Comparison of ENCODE assay signal across 8 mouse cellular contexts in genomic region chr16:58512887-58513286, GRCm38 (mm10). TPM values are rescaled to one million over a fixed set of nuclear protein-coding genes. Genes with fewer than 3 reads are reported as not detected.
DNase-seq lines count a peak whose midpoint lies in the region; ATAC-seq and TF ChIP-seq lines count a peak whose summit lies in the region.

No protein-coding gene starts in this region.

- no peak overlapping the region for H3K9ac ChIP-seq in intestine, embryonic 14.5 days (ENCODE audit: low read length)
- H3K9ac ChIP-seq in intestine, postnatal 0 days (ENCODE audit: low read depth, low read length), result no peak overlapping the region
- no peak overlapping the region for H3K9ac ChIP-seq in intestine, embryonic 16.5 days (ENCODE audit: low read depth, low read length)
- H3K9ac ChIP-seq in midbrain, embryonic 16.5 days (ENCODE audit: low read depth, low read length), result no peak overlapping the region

- H3K4me1 ChIP-seq in intestine, embryonic 14.5 days (replicated peaks; ENCODE audit: control insufficient read depth, insufficient read depth, low read length), result peaks cover 19% of the 10 kb centered on the region
- no peaks in the 10 kb centered on the region for H3K4me1 ChIP-seq in intestine, postnatal 0 days (replicated peaks; ENCODE audit: control insufficient read depth, insufficient read depth, low read length)
- peaks cover 26% of the 10 kb centered on the region for H3K4me1 ChIP-seq in brown adipose tissue, adult 24 weeks (ENCODE audit: control insufficient read depth, insufficient read depth, insufficient read length, low read length)
- H3K4me1 ChIP-seq in intestine, embryonic 16.5 days (ENCODE audit: control insufficient read depth, insufficient read depth, low read length), result peaks cover 20% of the 10 kb centered on the region
- H3K4me1 ChIP-seq in midbrain, embryonic 16.5 days (ENCODE audit: control insufficient read depth, insufficient read depth, low read length), result peaks cover 2% of the 10 kb centered on the region; the same call in 1 of the 2 replicates

- H3K4me2 ChIP-seq in intestine, embryonic 14.5 days (ENCODE audit: low read length), result no peak overlapping the region
- H3K4me2 ChIP-seq in intestine, postnatal 0 days (replicated peaks; ENCODE audit: low read depth), result no peak overlapping the region
- H3K4me2 ChIP-seq in intestine, embryonic 16.5 days (ENCODE audit: low read depth, low read length), result no peak overlapping the region
- H3K4me2 ChIP-seq in midbrain, embryonic 16.5 days (ENCODE audit: low read length), result no peak overlapping the region

- intact Hi-C loops in left cerebral cortex, postnatal 10 days (cut with DNase I), result no loop called here

- H3K27ac ChIP-seq in intestine, embryonic 14.5 days (ENCODE audit: low read depth), result 0 out of 2 replicates have a peak overlapping the region, but pooled peaks have one; percentile 34
- no peak overlapping the region for H3K27ac ChIP-seq in intestine, postnatal 0 days (ENCODE audit: low read depth, low read length)
- H3K27ac ChIP-seq in brown adipose tissue, adult 24 weeks (replicated peaks; ENCODE audit: low read depth, low read length), result peak overlapping the region; percentile 28
- H3K27ac ChIP-seq in intestine, embryonic 16.5 days (ENCODE audit: low read length), result peak overlapping the region; percentile 57; the same call in 1 of the 2 replicates
- no peak overlapping the region; the same call in 1 of the 2 replicates for H3K27ac ChIP-seq in midbrain, embryonic 16.5 days (ENCODE audit: low read length)

- DNase-seq in intestine, embryonic 14.5 days (ENCODE audit: low spot score), result no peak
- peak; percentile 98 for DNase-seq in heart, adult 11 months
- DNase-seq in left cerebral cortex, postnatal 10 days (ENCODE audit: extremely low spot score in 1 of 2, low spot score in 2 of 2), result no peak

- H3K36me3 ChIP-seq in intestine, embryonic 14.5 days (ENCODE audit: control insufficient read depth, insufficient read depth, low read length), result no peaks in the 10 kb centered on the region
- H3K36me3 ChIP-seq in intestine, postnatal 0 days (ENCODE audit: control insufficient read depth, insufficient read depth), result no peaks in the 10 kb centered on the region
- no peaks in the 10 kb centered on the region for H3K36me3 ChIP-seq in intestine, embryonic 16.5 days (ENCODE audit: control insufficient read depth, insufficient read depth, low read length)
- no peaks in the 10 kb centered on the region for H3K36me3 ChIP-seq in midbrain, embryonic 16.5 days (ENCODE audit: control insufficient read depth, insufficient read depth, low read length)

- no peak for ATAC-seq in intestine, embryonic 14.5 days (replicated peaks; ENCODE audit: low FRiP score, low TSS enrichment, low read depth)
- ATAC-seq in intestine, postnatal 0 days, result no peak
- 0 out of 2 replicates have a peak, but pooled peaks have one; percentile 27 for ATAC-seq in intestine, embryonic 16.5 days
- peak; percentile 69 for ATAC-seq in midbrain, embryonic 16.5 days
- no peak for ATAC-seq in erythroblast, adult 5-6 weeks (replicated peaks; ENCODE audit: low FRiP score, poor library complexity, severe bottlenecking)

- WGBS in intestine, embryonic 14.5 days, result 51% methylated on average over 3 of the region's 3 CpGs
- WGBS in intestine, postnatal 0 days, result 43% methylated on average over 3 of the region's 3 CpGs
- WGBS in intestine, embryonic 16.5 days, result 61% methylated on average over 3 of the region's 3 CpGs
- WGBS in midbrain, embryonic 16.5 days, result 10% methylated on average over 3 of the region's 3 CpGs

- no peaks in the 10 kb centered on the region for H3K9me3 ChIP-seq in intestine, embryonic 14.5 days (ENCODE audit: control insufficient read depth, low read length)
- no peaks in the 10 kb centered on the region for H3K9me3 ChIP-seq in intestine, postnatal 0 days (ENCODE audit: control insufficient read depth)
- H3K9me3 ChIP-seq in intestine, embryonic 16.5 days (ENCODE audit: control insufficient read depth, low read length), result no peaks in the 10 kb centered on the region
- no peaks in the 10 kb centered on the region for H3K9me3 ChIP-seq in midbrain, embryonic 16.5 days (replicated peaks; ENCODE audit: control insufficient read depth, low read length, poor library complexity, severe bottlenecking)

- no peak overlapping the region for H3K4me3 ChIP-seq in intestine, embryonic 14.5 days (ENCODE audit: low read depth, low read length)
- no peak overlapping the region for H3K4me3 ChIP-seq in intestine, postnatal 0 days (ENCODE audit: low read depth, low read length)
- H3K4me3 ChIP-seq in brown adipose tissue, adult 24 weeks (ENCODE audit: insufficient read depth, low read depth, low read length), result no peak overlapping the region
- H3K4me3 ChIP-seq in intestine, embryonic 16.5 days (ENCODE audit: low read length), result no peak overlapping the region
- no peak overlapping the region for H3K4me3 ChIP-seq in midbrain, embryonic 16.5 days (ENCODE audit: low read depth, low read length)

- TF ChIP-seq CTCF in intestine, postnatal 0 days (IDR thresholded peaks at IDR 0.05; ENCODE audit: low read depth), result no peak

- no peaks in the 10 kb centered on the region for H3K27me3 ChIP-seq in intestine, embryonic 14.5 days (replicated peaks; ENCODE audit: control insufficient read depth, insufficient read depth, low read length)
- no peaks in the 10 kb centered on the region for H3K27me3 ChIP-seq in intestine, postnatal 0 days (replicated peaks; ENCODE audit: control insufficient read depth, insufficient read depth, low read length)
- no peaks in the 10 kb centered on the region for H3K27me3 ChIP-seq in intestine, embryonic 16.5 days (replicated peaks; ENCODE audit: control insufficient read depth, insufficient read depth, low read length)
- no peaks in the 10 kb centered on the region for H3K27me3 ChIP-seq in midbrain, embryonic 16.5 days (ENCODE audit: control insufficient read depth, insufficient read depth, low read depth, low read length)

RNA-seq across cellular contexts. Expression of gene St3gal6, which starts 11.2 kb away (rescaled TPM):
- polyA plus RNA-seq in intestine, embryonic 14.5 days (2014; fragmentation: Nextera tagmentation; extraction: Ambion mirVana), result 11.2 and 15.0 TPM in 2 replicates
- polyA plus RNA-seq in intestine, postnatal 0 days (2015; fragmentation: Nextera tagmentation; extraction: Ambion mirVana), result 32.5 and 32.6 TPM in 2 replicates
- 39.7 and 40.3 TPM in 2 replicates for polyA plus RNA-seq in brown adipose tissue, adult 24 weeks (2012; ENCODE audit: insufficient read depth, insufficient read length, missing spikeins)
- 22.5 and 23.5 TPM in 2 replicates for polyA plus RNA-seq in intestine, embryonic 16.5 days (2015; fragmentation: Nextera tagmentation; extraction: Ambion mirVana)
- polyA plus RNA-seq in midbrain, embryonic 16.5 days (2015; fragmentation: Nextera tagmentation; extraction: Ambion mirVana), result 12.6 and 13.2 TPM in 2 replicates
- 95.3 and 151 TPM in 2 replicates for total RNA-seq in erythroblast, adult 5-6 weeks (2015; ENCODE audit: low replicate concordance)
- 155 and 194 TPM in 2 replicates for total RNA-seq in erythroblast, adult 5-6 weeks (2017; ENCODE audit: low replicate concordance)
- total RNA-seq in left cerebral cortex, postnatal 10 days (2021), result 10 to 100 TPM; 20.6 to 22.1 TPM

Comparison
In these comparisons a context has a peak if more than half of its experiments do, and no peak if none do; other contexts are left out.
1. ATAC-seq: peak in intestine, embryonic 16.5 days (single experiment) and midbrain, embryonic 16.5 days (single experiment); none in intestine, embryonic 14.5 days (single experiment), intestine, postnatal 0 days (single experiment) and erythroblast, adult 5-6 weeks (single experiment).
2. H3K27ac ChIP-seq: peak in intestine, embryonic 14.5 days (single experiment), brown adipose tissue, adult 24 weeks (single experiment) and intestine, embryonic 16.5 days (single experiment); none in intestine, postnatal 0 days (single experiment) and midbrain, embryonic 16.5 days (single experiment).